8 mouse cellular contexts compared by ENCODE assay signal in genomic region chr14:54924641-54925348, GRCm38 (mm10). TPM values are rescaled to one million over a fixed set of nuclear protein-coding genes. Genes with fewer than 3 reads are reported as not detected.
A peak's percentile ranks its signal among the peaks of the same experiment; 100 is the strongest.
DNase-seq lines count a peak whose midpoint lies in the region; ATAC-seq lines count a peak whose summit lies in the region.

No protein-coding gene starts in this region.

- H3K9ac ChIP-seq in forebrain, embryonic 13.5 days, result peak overlapping the region; percentile 86

- peak overlapping the region; percentile 58 for H3K4me3 ChIP-seq in forebrain, embryonic 13.5 days

- peaks cover 30% of the 10 kb centered on the region for H3K36me3 ChIP-seq in forebrain, embryonic 13.5 days (ENCODE audit: poor library complexity, severe bottlenecking)

- H3K27ac ChIP-seq in forebrain, embryonic 13.5 days, result peak overlapping the region; percentile 98

- H3K27me3 ChIP-seq in forebrain, embryonic 13.5 days, result no peaks in the 10 kb centered on the region

- DNase-seq in cerebellum, postnatal 14 days, result peak; percentile 41 to 58
- DNase-seq in cerebellum, adult 18-20 months, result no peak
- peak; percentile 72 for DNase-seq in heart, postnatal 4 days
- DNase-seq in lung, adult 18-20 months, result peak; percentile 52 to 53
- peak; percentile 13 for DNase-seq in ovary, adult 18-20 months (ENCODE audit: low spot score)
- no peak for DNase-seq in right cerebral cortex, postnatal 36 days (ENCODE audit: low spot score in 2 of 2)
- DNase-seq in cerebellum, adult 9-11 months, result no peak

- H3K4me2 ChIP-seq in forebrain, embryonic 13.5 days, result peak overlapping the region; percentile 93

- ATAC-seq in forebrain, embryonic 13.5 days, result peak; percentile 77

- WGBS in forebrain, embryonic 13.5 days, result 6% methylated on average over 7 of the region's 7 CpGs

- peaks cover 38% of the 10 kb centered on the region for H3K4me1 ChIP-seq in forebrain, embryonic 13.5 days

- H3K9me3 ChIP-seq in forebrain, embryonic 13.5 days (replicated peaks), result peaks cover 17% of the 10 kb centered on the region

RNA-seq across cellular contexts. Expression of gene Efs, which starts 1.1 kb away (rescaled TPM):
- polyA plus RNA-seq in forebrain, embryonic 13.5 days (2015; fragmentation: Nextera tagmentation; extraction: Ambion mirVana), result 28.2 and 30.5 TPM in 2 replicates
- total RNA-seq in heart, postnatal 4 days (2021), result 10 to 100 TPM; 10.5 to 10.9 TPM

RNA-seq across cellular contexts. Expression of gene Il25, which starts 7.7 kb away (rescaled TPM):
- polyA plus RNA-seq in forebrain, embryonic 13.5 days (2015; fragmentation: Nextera tagmentation; extraction: Ambion mirVana), result 0.23 and 0.52 TPM in 2 replicates
- not detected for total RNA-seq in heart, postnatal 4 days (2021)

RNA-seq across cellular contexts. Expression of gene Cmtm5, which starts 11.3 kb away (rescaled TPM):
- 0.69 and 0.85 TPM in 2 replicates for polyA plus RNA-seq in forebrain, embryonic 13.5 days (2015; fragmentation: Nextera tagmentation; extraction: Ambion mirVana)
- under 1 TPM in 1 of 2 experiments, not detected in 1; 0.33 TPM for total RNA-seq in heart, postnatal 4 days (2021)

RNA-seq across cellular contexts. Expression of gene Slc22a17, which starts 11.9 kb away (rescaled TPM):
- polyA plus RNA-seq in forebrain, embryonic 13.5 days (2015; fragmentation: Nextera tagmentation; extraction: Ambion mirVana), result 90.8 and 102 TPM in 2 replicates
- 10 to 100 TPM; 24.8 to 25.2 TPM for total RNA-seq in heart, postnatal 4 days (2021)

RNA-seq across cellular contexts. Expression of gene Pabpn1, which starts 32.5 kb away (rescaled TPM):
- polyA plus RNA-seq in forebrain, embryonic 13.5 days (2015; fragmentation: Nextera tagmentation; extraction: Ambion mirVana), result 167 and 171 TPM in 2 replicates
- 100 to 1,000 TPM; 141 to 142 TPM for total RNA-seq in heart, postnatal 4 days (2021)

Comparison
In these comparisons a context has a peak if more than half of its experiments do, and no peak if none do; other contexts are left out.
1. DNase-seq: peak in cerebellum, postnatal 14 days (2 of 2), heart, postnatal 4 days (single experiment), lung, adult 18-20 months (2 of 2) and ovary, adult 18-20 months (single experiment); none in cerebellum, adult 18-20 months (0 of 2), right cerebral cortex, postnatal 36 days (0 of 2) and cerebellum, adult 9-11 months (single experiment).